Mouse (Mus musculus) megakaryocyte, embryonic 14.5 days (primary cell): ENCODE measurements at regions not wholly inside any gene's neighbourhood (a gene's known extent, or its start where the extent isn't known, plus 50 kb on each side); places are given as distances from the start of the nearest gene placed in this dataset.

ENCODE experiments used
- FLI1 ChIP-seq: IDR thresholded peaks from 2 replicates; pipeline ENCODE4 v1.6.1; 2012; ENCODE audit warnings: low read length, inconsistent platforms, mixed read lengths
- GATA1 ChIP-seq: IDR thresholded peaks from 3 replicates; pipeline ENCODE4 v1.6.1; 2012; ENCODE audit warnings: mixed read lengths, low read length, inconsistent platforms, borderline replicate concordance

DNA sequence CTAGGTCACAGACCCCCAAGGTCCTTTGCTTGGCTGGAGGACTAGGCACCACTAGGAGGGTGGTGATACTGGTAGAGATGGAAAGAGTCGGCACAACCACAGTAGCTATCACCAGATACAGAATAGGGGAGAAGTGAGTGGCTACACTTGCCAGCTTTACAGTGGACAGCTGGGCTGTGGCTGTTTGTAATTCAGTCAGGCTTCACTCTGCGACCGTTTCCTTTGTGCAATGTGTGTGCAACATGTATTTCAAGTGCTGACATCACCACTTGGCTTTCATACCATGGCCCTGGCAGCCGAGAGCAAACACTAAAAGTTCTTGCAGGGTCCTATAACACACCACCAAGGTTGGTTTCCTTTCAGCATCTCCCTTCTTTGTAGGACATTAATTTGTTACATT, 181.7 kb upstream of the Egln3 start:
- no peak for TF ChIP-seq GATA1
- no peak for TF ChIP-seq FLI1
